Mouse (Mus musculus): ENCODE measurements around the gene Vmn2r103. TPM values are rescaled to one million over a fixed set of nuclear protein-coding genes. Genes with fewer than 3 reads are reported as not detected.

Vmn2r103 gene
- not detected in 3 replicates for total RNA-seq (2017)

GRCm38 (mm10) chr17:19773063-19773462, at the start of gene Vmn2r103:
TSS of gene Vmn2r103 (plus strand) at chr17:19773363.
- ATAC-seq (replicated peaks; ENCODE audit: insufficient number of reproducible peaks, low FRiP score, low TSS enrichment, poor library complexity, severe bottlenecking): no peak

- no peak for ATAC-seq (replicated peaks; ENCODE audit: insufficient number of reproducible peaks, low FRiP score, low TSS enrichment, poor library complexity, severe bottlenecking)
Measured at GRCm38 (mm10) chr17:19778994-19779393, 5.8 kb downstream of the Vmn2r103 start.

- ATAC-seq (replicated peaks; ENCODE audit: insufficient number of reproducible peaks, low FRiP score, low TSS enrichment, poor library complexity, severe bottlenecking): no peak
Measured at GRCm38 (mm10) chr17:19789248-19789647, 16.1 kb downstream of the Vmn2r103 start.

Other genes with a start within 250 kb of the Vmn2r103 start
- gene Vmn2r101, start 196.1 kb upstream of the Vmn2r103 start, total RNA-seq (2017): not detected in 3 replicates
- 0.11 TPM in 1 of 3 replicates, not detected in the others for gene Vmn2r102, start 113.0 kb upstream of the Vmn2r103 start, total RNA-seq (2017)